ENCODE assay signal across 32 mouse cellular contexts in the genomic region with DNA sequence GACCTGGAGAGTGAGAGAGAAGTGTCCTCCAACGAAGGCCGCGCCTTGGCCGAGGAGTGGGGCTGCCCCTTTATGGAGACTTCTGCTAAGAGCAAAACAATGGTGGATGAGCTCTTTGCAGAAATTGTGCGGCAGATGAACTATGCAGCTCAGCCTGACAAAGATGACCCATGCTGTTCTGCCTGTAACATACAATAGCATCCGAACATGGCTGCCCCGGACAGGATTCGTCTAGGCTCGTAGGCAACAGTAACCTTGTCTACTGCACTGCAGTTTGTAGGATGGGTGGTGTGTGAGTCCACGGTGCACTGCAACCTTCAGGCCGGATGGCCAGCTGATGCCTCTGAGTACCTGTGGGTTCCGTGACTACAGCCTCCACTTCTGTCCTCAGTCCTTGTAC.
"Had no signal": no experiment of that assay in that cellular context is flagged by ENCODE, and none has a peak within 500 bp of the region (broad histone marks: within the 10 kb centered on the region; RNA-seq: fewer than 3 reads in every experiment).

No protein-coding gene starts in this region.

- H3K4me3 ChIP-seq: heart, embryonic 12.5 days; heart, embryonic 13.5 days; heart, embryonic 15.5 days; hindbrain, embryonic 10.5 days; hindbrain, embryonic 12.5 days; hindbrain, embryonic 13.5 days; hindbrain, embryonic 15.5 days; intestine, embryonic 15.5 days; kidney, embryonic 15.5 days; left cerebral cortex, adult 2 months had no signal

- H3K9me3 ChIP-seq: heart, embryonic 12.5 days; heart, embryonic 13.5 days; heart, embryonic 15.5 days; hindbrain, embryonic 10.5 days; hindbrain, embryonic 12.5 days; hindbrain, embryonic 13.5 days; hindbrain, embryonic 15.5 days; intestine, embryonic 15.5 days; kidney, embryonic 15.5 days had no signal

- DNase-seq: heart, postnatal 14 days; heart, postnatal 4 days; kidney, adult 11 months; kidney, adult 18-20 months; kidney, adult 2 months; kidney, adult 8-10 months; kidney, adult 9 months; kidney, postnatal 10 days; kidney, postnatal 14 days; kidney, postnatal 25 days; kidney, postnatal 36 days; kidney, postnatal 4 days; layer of hippocampus, adult 9-11 months; layer of hippocampus, postnatal 36 days had no signal

- H3K27me3 ChIP-seq: heart, embryonic 12.5 days; heart, embryonic 13.5 days; heart, embryonic 15.5 days; hindbrain, embryonic 12.5 days; hindbrain, embryonic 13.5 days; hindbrain, embryonic 15.5 days; intestine, embryonic 15.5 days; kidney, embryonic 15.5 days had no signal

- H3K27ac ChIP-seq: heart, embryonic 13.5 days; heart, embryonic 15.5 days; hindbrain, embryonic 10.5 days; hindbrain, embryonic 12.5 days; hindbrain, embryonic 13.5 days; hindbrain, embryonic 14.5 days; hindbrain, embryonic 15.5 days; hindbrain, postnatal 0 days; intestine, embryonic 15.5 days; kidney, embryonic 15.5 days; kidney, postnatal 0 days; left cerebral cortex, adult 2 months had no signal

- H3K4me2 ChIP-seq: heart, embryonic 11.5 days; heart, embryonic 12.5 days; heart, embryonic 13.5 days; heart, embryonic 15.5 days; hindbrain, embryonic 12.5 days; hindbrain, embryonic 13.5 days; hindbrain, embryonic 14.5 days; hindbrain, embryonic 15.5 days; intestine, embryonic 15.5 days; kidney, embryonic 15.5 days had no signal

- H3K36me3 ChIP-seq: hindbrain, embryonic 15.5 days; intestine, embryonic 15.5 days had no signal

- ATAC-seq: hindbrain, embryonic 16.5 days; hindbrain, postnatal 0 days; inflammation-experienced regulatory T-cells, adult 6 months; intestine, embryonic 15.5 days; intestine, embryonic 16.5 days; intestine, postnatal 0 days had no signal

- H3K4me1 ChIP-seq: intestine, embryonic 15.5 days; kidney, embryonic 15.5 days had no signal

- H3K9ac ChIP-seq: heart, embryonic 12.5 days; heart, embryonic 13.5 days; heart, embryonic 15.5 days; hindbrain, embryonic 12.5 days; hindbrain, embryonic 13.5 days; hindbrain, embryonic 14.5 days; hindbrain, embryonic 15.5 days; intestine, embryonic 15.5 days; kidney, embryonic 15.5 days had no signal
